Mouse (Mus musculus) adrenal gland, postnatal 10 days (tissue): Measurements from ENCODE around the gene Mpp5. TPM values are rescaled to one million over a fixed set of nuclear protein-coding genes. Genes with fewer than 3 reads are reported as not detected.

Experiments used
- DNase-seq: peaks from one replicate; pipeline ENCODE4 v3.0.0; 2021; ENCODE audit warnings: mixed read lengths
- long read RNA-seq, 2 experiments: library from polyadenylated mRNA; stranded (forward); transcript quantifications; one replicate each; pipeline ENCODE4 v2.0.0; 2021
- total RNA-seq, 2 experiments: library from RNA; stranded (reverse); gene quantifications; 2 replicates each; pipeline ENCODE4 v1.2.3; 2021

Mpp5 gene
- total RNA-seq = 10 to 100 TPM; 16.5 to 22.0 TPM
- long read RNA-seq, experiment 1, full-length matches to known transcripts = 4 of 16 reads
- long read RNA-seq, experiment 1, partial matches to known transcripts = 3 of 16 reads
- long read RNA-seq, experiment 1, other reads (novel, unspliced or antisense) = 9 of 16 reads
- long read RNA-seq, experiment 2, full-length matches to known transcripts = 2 of 5 reads
- long read RNA-seq, experiment 2, partial matches to known transcripts = 0 of 5 reads
- long read RNA-seq, experiment 2, other reads (novel, unspliced or antisense) = 3 of 5 reads

- DNase-seq = peak; percentile 97
Observed at GRCm38 (mm10) chr12:78748557-78749377, at the start of gene Mpp5. Gene Mpp5, plus strand, starts transcription at chr12:78748907.

- DNase-seq = no peak
Observed at GRCm38 (mm10) chr12:78717783-78718182, 30.9 kb upstream of the Mpp5 start.

- no peak for DNase-seq
Observed at GRCm38 (mm10) chr12:78727723-78728122, 21.0 kb upstream of the Mpp5 start.

- DNase-seq = no peak
Observed at GRCm38 (mm10) chr12:78739633-78740032, 9.1 kb upstream of the Mpp5 start.

GRCm38 (mm10) chr12:78740289-78740688 is 8.4 kb upstream of the Mpp5 start:
- no peak for DNase-seq

- DNase-seq = no peak
Observed at GRCm38 (mm10) chr12:78746226-78746625, 2.5 kb upstream of the Mpp5 start.

- DNase-seq = no peak
Observed at GRCm38 (mm10) chr12:78747406-78747805, 1.3 kb upstream of the Mpp5 start.

- peak; percentile 23 for DNase-seq
Observed at GRCm38 (mm10) chr12:78748113-78748512, 594 bp upstream of the Mpp5 start.

GRCm38 (mm10) chr12:78749378-78749801 is 683 bp downstream of the Mpp5 start:
- peak; percentile 78 for DNase-seq

- DNase-seq = no peak
Observed at GRCm38 (mm10) chr12:78761979-78762378, 13.3 kb downstream of the Mpp5 start.

- peak; percentile 10 for DNase-seq
Observed at GRCm38 (mm10) chr12:78769031-78769713, 20.5 kb downstream of the Mpp5 start.

- DNase-seq = no peak
Observed at GRCm38 (mm10) chr12:78773211-78773610, 24.5 kb downstream of the Mpp5 start.

GRCm38 (mm10) chr12:78777916-78778315 is 29.2 kb downstream of the Mpp5 start:
- DNase-seq = no peak

GRCm38 (mm10) chr12:78778423-78779067 is 29.8 kb downstream of the Mpp5 start:
- no peak for DNase-seq

- DNase-seq = no peak
Observed at GRCm38 (mm10) chr12:78788266-78788873, 39.7 kb downstream of the Mpp5 start.

GRCm38 (mm10) chr12:78790791-78791190 is 42.1 kb downstream of the Mpp5 start:
- no peak for DNase-seq

GRCm38 (mm10) chr12:78794236-78794635 is 45.5 kb downstream of the Mpp5 start:
- peak; percentile 23 for DNase-seq

GRCm38 (mm10) chr12:78800036-78800435 is 51.3 kb downstream of the Mpp5 start:
- DNase-seq = no peak

GRCm38 (mm10) chr12:78801836-78802235 is 53.1 kb downstream of the Mpp5 start:
- no peak for DNase-seq

GRCm38 (mm10) chr12:78814437-78814836 is 65.7 kb downstream of the Mpp5 start:
- peak; percentile 7 for DNase-seq

- no peak for DNase-seq
Observed at GRCm38 (mm10) chr12:78834496-78834895, 85.8 kb downstream of the Mpp5 start.

- no peak for DNase-seq
Observed at GRCm38 (mm10) chr12:78839906-78840305, 91.2 kb downstream of the Mpp5 start.
